Mouse (Mus musculus): ENCODE results near the gene Lcn4. TPM values are rescaled to one million over a fixed set of nuclear protein-coding genes. Genes with fewer than 3 reads are reported as not detected.

Lcn4 gene
- polyA plus RNA-seq, 1 experiment: not detected

- Histone ChIP-seq H3K36me3 (ENCODE audit: control insufficient read depth, insufficient read depth, low read length, poor library complexity, severe bottlenecking) (no peaks in the 10 kb centered on the region), H3K4me1 (ENCODE audit: control insufficient read depth, insufficient read depth, low read length) (no peaks in the 10 kb centered on the region), H3K27ac (ENCODE audit: insufficient read depth, low read length) (no peak overlapping the region), H3K27me3 (ENCODE audit: control insufficient read depth, insufficient read depth, low read length, poor library complexity, severe bottlenecking) (no peaks in the 10 kb centered on the region), H3K4me3 (ENCODE audit: low read depth, low read length) (no peak overlapping the region), H3K9me3 (replicated peaks; ENCODE audit: control insufficient read depth, insufficient read depth, low read length, poor library complexity, severe bottlenecking) (peaks cover 13% of the 10 kb centered on the region), H3K9ac (ENCODE audit: low read depth, poor library complexity, severe bottlenecking) (0 out of 2 replicates have a peak overlapping the region, but pooled peaks have one; percentile 0)
- TF ChIP-seq POLR2A (IDR thresholded peaks at IDR 0.05; ENCODE audit: insufficient read depth, low read length) (no peak), EP300 (IDR thresholded peaks at IDR 0.05; ENCODE audit: insufficient read depth, low read depth, low read length) (no peak), CTCF (IDR thresholded peaks at IDR 0.05; ENCODE audit: low read depth, low read length) (peak; percentile 45)
Measured at GRCm38 (mm10) chr2:26661768-26662508, 9.1 kb downstream of the Lcn4 start.

- Histone ChIP-seq H3K9me3 (replicated peaks; ENCODE audit: control insufficient read depth, insufficient read depth, low read length, poor library complexity, severe bottlenecking) (peaks cover 13% of the 10 kb centered on the region), H3K9ac (ENCODE audit: low read depth, poor library complexity, severe bottlenecking) (0 out of 2 replicates have a peak overlapping the region, but pooled peaks have one; percentile 0), H3K27ac (ENCODE audit: insufficient read depth, low read length) (no peak overlapping the region), H3K27me3 (ENCODE audit: control insufficient read depth, insufficient read depth, low read length, poor library complexity, severe bottlenecking) (no peaks in the 10 kb centered on the region), H3K4me3 (ENCODE audit: low read depth, low read length) (no peak overlapping the region), H3K36me3 (ENCODE audit: control insufficient read depth, insufficient read depth, low read length, poor library complexity, severe bottlenecking) (no peaks in the 10 kb centered on the region), H3K4me1 (ENCODE audit: control insufficient read depth, insufficient read depth, low read length) (no peaks in the 10 kb centered on the region)
- TF ChIP-seq CTCF (IDR thresholded peaks at IDR 0.05; ENCODE audit: low read depth, low read length) (peak; percentile 21), EP300 (IDR thresholded peaks at IDR 0.05; ENCODE audit: insufficient read depth, low read depth, low read length) (no peak), POLR2A (IDR thresholded peaks at IDR 0.05; ENCODE audit: insufficient read depth, low read length) (no peak)
Measured at GRCm38 (mm10) chr2:26661143-26661752, 9.8 kb downstream of the Lcn4 start.

- H3K9ac ChIP-seq (ENCODE audit: low read depth, poor library complexity, severe bottlenecking): no peak overlapping the region
- H3K9me3 ChIP-seq (replicated peaks; ENCODE audit: control insufficient read depth, insufficient read depth, low read length, poor library complexity, severe bottlenecking): 0 out of 2 replicates have a peak, but pooled peaks cover 2% of the 10 kb centered on the region
- no peaks in the 10 kb centered on the region for H3K4me1 ChIP-seq (ENCODE audit: control insufficient read depth, insufficient read depth, low read length)
- H3K36me3 ChIP-seq (ENCODE audit: control insufficient read depth, insufficient read depth, low read length, poor library complexity, severe bottlenecking): no peaks in the 10 kb centered on the region
- TF ChIP-seq EP300 (IDR thresholded peaks at IDR 0.05; ENCODE audit: insufficient read depth, low read depth, low read length) (no peak), POLR2A (IDR thresholded peaks at IDR 0.05; ENCODE audit: insufficient read depth, low read length) (no peak), CTCF (IDR thresholded peaks at IDR 0.05; ENCODE audit: low read depth, low read length) (no peak)
- no peak overlapping the region for H3K27ac ChIP-seq (ENCODE audit: insufficient read depth, low read length)
- no peaks in the 10 kb centered on the region for H3K27me3 ChIP-seq (ENCODE audit: control insufficient read depth, insufficient read depth, low read length, poor library complexity, severe bottlenecking)
- no peak overlapping the region for H3K4me3 ChIP-seq (ENCODE audit: low read depth, low read length)
Measured at GRCm38 (mm10) chr2:26657426-26657825, 13.7 kb downstream of the Lcn4 start.

GRCm38 (mm10) chr2:26654687-26655086, 16.4 kb downstream of the Lcn4 start:
- Histone ChIP-seq H3K4me3 (ENCODE audit: low read depth, low read length) (no peak overlapping the region), H3K36me3 (ENCODE audit: control insufficient read depth, insufficient read depth, low read length, poor library complexity, severe bottlenecking) (no peaks in the 10 kb centered on the region), H3K27me3 (ENCODE audit: control insufficient read depth, insufficient read depth, low read length, poor library complexity, severe bottlenecking) (no peaks in the 10 kb centered on the region), H3K9ac (ENCODE audit: low read depth, poor library complexity, severe bottlenecking) (no peak overlapping the region), H3K9me3 (replicated peaks; ENCODE audit: control insufficient read depth, insufficient read depth, low read length, poor library complexity, severe bottlenecking) (peaks cover 2% of the 10 kb centered on the region; the same call in 1 of the 2 replicates), H3K27ac (ENCODE audit: insufficient read depth, low read length) (no peak overlapping the region), H3K4me1 (ENCODE audit: control insufficient read depth, insufficient read depth, low read length) (no peaks in the 10 kb centered on the region)
- TF ChIP-seq EP300 (IDR thresholded peaks at IDR 0.05; ENCODE audit: insufficient read depth, low read depth, low read length) (no peak), CTCF (IDR thresholded peaks at IDR 0.05; ENCODE audit: low read depth, low read length) (no peak), POLR2A (IDR thresholded peaks at IDR 0.05; ENCODE audit: insufficient read depth, low read length) (no peak)

- TF ChIP-seq POLR2A (IDR thresholded peaks at IDR 0.05; ENCODE audit: insufficient read depth, low read length): no peak
- TF ChIP-seq CTCF (IDR thresholded peaks at IDR 0.05; ENCODE audit: low read depth, low read length): peak; percentile 100
- TF ChIP-seq EP300 (IDR thresholded peaks at IDR 0.05; ENCODE audit: insufficient read depth, low read depth, low read length): peak; percentile 31; the same call in 1 of the 2 replicates
- H3K9me3 ChIP-seq (replicated peaks; ENCODE audit: control insufficient read depth, insufficient read depth, low read length, poor library complexity, severe bottlenecking): no peaks in the 10 kb centered on the region
- no peak overlapping the region for H3K4me3 ChIP-seq (ENCODE audit: low read depth, low read length)
- no peak overlapping the region for H3K9ac ChIP-seq (ENCODE audit: low read depth, poor library complexity, severe bottlenecking)
- peaks cover 4% of the 10 kb centered on the region for H3K4me1 ChIP-seq (ENCODE audit: control insufficient read depth, insufficient read depth, low read length)
- no peaks in the 10 kb centered on the region for H3K36me3 ChIP-seq (ENCODE audit: control insufficient read depth, insufficient read depth, low read length, poor library complexity, severe bottlenecking)
- no peaks in the 10 kb centered on the region for H3K27me3 ChIP-seq (ENCODE audit: control insufficient read depth, insufficient read depth, low read length, poor library complexity, severe bottlenecking)
- H3K27ac ChIP-seq (ENCODE audit: insufficient read depth, low read length): no peak overlapping the region
Measured at GRCm38 (mm10) chr2:26646643-26647293, 24.3 kb downstream of the Lcn4 start.

Measured in ES-Bruce4 (cell line).